ENCODE assay signal across 13 mouse cellular contexts in genomic region chr17:84236781-84237557, GRCm38 (mm10). TPM values are rescaled to one million over a fixed set of nuclear protein-coding genes. Genes with fewer than 3 reads are reported as not detected.
DNase-seq lines count a peak whose midpoint lies in the region; ATAC-seq and TF ChIP-seq lines count a peak whose summit lies in the region.
"Had no signal": no experiment of that assay in that cellular context is flagged by ENCODE, and none has a peak within 500 bp of the region (broad histone marks: within the 10 kb centered on the region; RNA-seq: fewer than 3 reads in every experiment).

No protein-coding gene starts in this region.

- intact Hi-C loops in gastrocnemius, adult 2 months (cut with DNase I), result no loop called here
- intact Hi-C loops in heart, postnatal 25 days (cut with DNase I), result no loop called here

- peak overlapping the region; percentile 44 for H3K27ac ChIP-seq in gastrocnemius, adult 2 months
- no peak overlapping the region for H3K27ac ChIP-seq in lung, embryonic 16.5 days (ENCODE audit: low read length)
- H3K27ac ChIP-seq in hindbrain, embryonic 14.5 days, result no peak overlapping the region
- H3K27ac ChIP-seq in midbrain, embryonic 14.5 days (replicated peaks; ENCODE audit: low read depth, low read length), result no peak overlapping the region
- H3K27ac ChIP-seq: embryonic facial prominence, embryonic 12.5 days; limb, embryonic 13.5 days had no signal

- no peak for TF ChIP-seq POLR2A in lung, adult 2 months (IDR thresholded peaks at IDR 0.05; ENCODE audit: borderline replicate concordance, extremely low read depth, low read depth, low read length)

- H3K4me2 ChIP-seq in lung, embryonic 16.5 days (ENCODE audit: low read depth, low read length), result no peak overlapping the region
- H3K4me2 ChIP-seq in hindbrain, embryonic 14.5 days (replicated peaks), result no peak overlapping the region
- H3K4me2 ChIP-seq in midbrain, embryonic 14.5 days (ENCODE audit: low read length), result no peak overlapping the region
- H3K4me2 ChIP-seq: embryonic facial prominence, embryonic 12.5 days; limb, embryonic 13.5 days had no signal

- H3K9me3 ChIP-seq in lung, embryonic 16.5 days (ENCODE audit: control insufficient read depth, low read length), result no peaks in the 10 kb centered on the region
- no peaks in the 10 kb centered on the region for H3K9me3 ChIP-seq in hindbrain, embryonic 14.5 days (ENCODE audit: control insufficient read depth, low read length)
- H3K9me3 ChIP-seq in midbrain, embryonic 14.5 days (ENCODE audit: control insufficient read depth, low read length), result no peaks in the 10 kb centered on the region
- H3K9me3 ChIP-seq: embryonic facial prominence, embryonic 12.5 days; limb, embryonic 13.5 days had no signal

- no peak for TF ChIP-seq CTCF in gastrocnemius, adult 2 months (IDR thresholded peaks at IDR 0.05)
- no peak for TF ChIP-seq CTCF in lung, adult 2 months (IDR thresholded peaks at IDR 0.05; ENCODE audit: insufficient read depth, low read length)

- H3K36me3 ChIP-seq in lung, embryonic 16.5 days (ENCODE audit: control insufficient read depth, insufficient read depth, low read length), result 0 out of 2 replicates have a peak, but pooled peaks cover 3% of the 10 kb centered on the region
- no peaks in the 10 kb centered on the region; the same call in 1 of the 2 replicates for H3K36me3 ChIP-seq in hindbrain, embryonic 14.5 days (replicated peaks; ENCODE audit: control insufficient read depth, insufficient read depth)
- H3K36me3 ChIP-seq in midbrain, embryonic 14.5 days (ENCODE audit: control insufficient read depth, insufficient read depth, low read length), result no peaks in the 10 kb centered on the region
- H3K36me3 ChIP-seq: embryonic facial prominence, embryonic 12.5 days had no signal

- H3K9ac ChIP-seq in lung, embryonic 16.5 days (ENCODE audit: low read length), result no peak overlapping the region
- no peak overlapping the region for H3K9ac ChIP-seq in hindbrain, embryonic 14.5 days
- no peak overlapping the region for H3K9ac ChIP-seq in midbrain, embryonic 14.5 days (replicated peaks; ENCODE audit: low read length)
- H3K9ac ChIP-seq: embryonic facial prominence, embryonic 12.5 days; limb, embryonic 13.5 days had no signal

- no peak overlapping the region for H3K4me3 ChIP-seq in gastrocnemius, adult 2 months
- H3K4me3 ChIP-seq in lung, adult 2 months (replicated peaks; ENCODE audit: extremely low read depth, low read depth, low read length), result no peak overlapping the region
- no peak overlapping the region for H3K4me3 ChIP-seq in lung, embryonic 16.5 days (ENCODE audit: low read length)
- H3K4me3 ChIP-seq in hindbrain, embryonic 14.5 days (replicated peaks; ENCODE audit: low read length), result no peak overlapping the region
- H3K4me3 ChIP-seq in midbrain, embryonic 14.5 days (replicated peaks; ENCODE audit: low read depth, low read length), result no peak overlapping the region
- H3K4me3 ChIP-seq: embryonic facial prominence, embryonic 12.5 days; limb, embryonic 13.5 days had no signal

- H3K27me3 ChIP-seq in lung, embryonic 16.5 days (ENCODE audit: control insufficient read depth, insufficient read depth, low read depth, low read length), result no peaks in the 10 kb centered on the region
- H3K27me3 ChIP-seq in hindbrain, embryonic 14.5 days (ENCODE audit: control insufficient read depth, insufficient read depth, low read length), result no peaks in the 10 kb centered on the region
- no peaks in the 10 kb centered on the region for H3K27me3 ChIP-seq in midbrain, embryonic 14.5 days (ENCODE audit: control insufficient read depth, insufficient read depth, low read length)
- H3K27me3 ChIP-seq: embryonic facial prominence, embryonic 12.5 days; limb, embryonic 13.5 days had no signal

- ATAC-seq in lung, embryonic 16.5 days (ENCODE audit: low read depth), result peak; percentile 53
- no peak for ATAC-seq in hindbrain, embryonic 14.5 days (ENCODE audit: low FRiP score)
- ATAC-seq in midbrain, embryonic 14.5 days (ENCODE audit: low FRiP score, low TSS enrichment), result no peak
- ATAC-seq: inflammation-experienced regulatory T-cells, adult 6 months had no signal

- 61% methylated on average over 7 of the region's 7 CpGs for WGBS in lung, adult 2 months
- 55% methylated on average over 7 of the region's 7 CpGs for WGBS in lung, embryonic 16.5 days
- 97% methylated on average over 7 of the region's 7 CpGs for WGBS in hindbrain, embryonic 14.5 days
- 94% methylated on average over 7 of the region's 7 CpGs for WGBS in midbrain, embryonic 14.5 days

- peaks cover 9% of the 10 kb centered on the region for H3K4me1 ChIP-seq in lung, adult 2 months (ENCODE audit: control insufficient read depth, insufficient read depth, low read length)
- H3K4me1 ChIP-seq in lung, embryonic 16.5 days (replicated peaks; ENCODE audit: control insufficient read depth, insufficient read depth, low read length), result peaks cover 6% of the 10 kb centered on the region
- H3K4me1 ChIP-seq in hindbrain, embryonic 14.5 days (replicated peaks; ENCODE audit: control insufficient read depth, insufficient read depth, low read length), result no peaks in the 10 kb centered on the region
- no peaks in the 10 kb centered on the region for H3K4me1 ChIP-seq in midbrain, embryonic 14.5 days (ENCODE audit: control insufficient read depth, insufficient read depth, low read length)
- H3K4me1 ChIP-seq: embryonic facial prominence, embryonic 12.5 days; limb, embryonic 13.5 days had no signal

- no peak for DNase-seq in gastrocnemius, adult 2 months
- DNase-seq in gastrocnemius, postnatal 10 days, result no peak
- peak; percentile 27 to 32 for DNase-seq in lung, adult 18-20 months
- DNase-seq in lung, adult 2 months, result no peak
- peak; percentile 41 for DNase-seq in heart, postnatal 25 days (ENCODE audit: low spot score)
- no peak for DNase-seq in hindbrain, embryonic 14.5 days (ENCODE audit: low spot score)
- no peak for DNase-seq in midbrain, embryonic 14.5 days
- DNase-seq: cerebellum, postnatal 10 days; thymus, adult 2 months had no signal

RNA-seq across cellular contexts. Expression of gene Zfp36l2, which starts 49.2 kb away (rescaled TPM):
- 10 to 100 TPM in 1 of 2 experiments, 1 to 10 TPM in 1; 9.7 to 10.1 TPM for total RNA-seq in gastrocnemius, adult 2 months (2021)
- total RNA-seq in gastrocnemius, postnatal 10 days (2021), result 10 to 100 TPM; 26.2 to 32.6 TPM
- 101 and 187 TPM in 2 replicates for polyA plus RNA-seq in lung, adult 2 months (2012; rRNA removed)
- 10 to 100 TPM; 23.3 to 31.3 TPM for total RNA-seq in heart, postnatal 25 days (2021)
- 10.1 and 11.2 TPM in 2 replicates for polyA plus RNA-seq in lung, embryonic 16.5 days (2015; fragmentation: Nextera tagmentation; extraction: Ambion mirVana)
- polyA plus RNA-seq in hindbrain, embryonic 14.5 days (2014; fragmentation: Nextera tagmentation; extraction: Ambion mirVana), result 6.8 and 7.9 TPM in 2 replicates
- 4.6 and 6.4 TPM in 2 replicates for polyA plus RNA-seq in midbrain, embryonic 14.5 days (2014; fragmentation: Nextera tagmentation; extraction: Ambion mirVana)

Comparison
In these comparisons a context has a peak if more than half of its experiments do, and no peak if none do; other contexts are left out.
1. DNase-seq: peak in lung, adult 18-20 months (2 of 2) and heart, postnatal 25 days (single experiment); none in gastrocnemius, adult 2 months (single experiment), gastrocnemius, postnatal 10 days (single experiment), lung, adult 2 months (single experiment), hindbrain, embryonic 14.5 days (single experiment) and midbrain, embryonic 14.5 days (single experiment).